Mouse (Mus musculus): Measurements from ENCODE around the gene Amd1.

Amd1 gene

DNA sequence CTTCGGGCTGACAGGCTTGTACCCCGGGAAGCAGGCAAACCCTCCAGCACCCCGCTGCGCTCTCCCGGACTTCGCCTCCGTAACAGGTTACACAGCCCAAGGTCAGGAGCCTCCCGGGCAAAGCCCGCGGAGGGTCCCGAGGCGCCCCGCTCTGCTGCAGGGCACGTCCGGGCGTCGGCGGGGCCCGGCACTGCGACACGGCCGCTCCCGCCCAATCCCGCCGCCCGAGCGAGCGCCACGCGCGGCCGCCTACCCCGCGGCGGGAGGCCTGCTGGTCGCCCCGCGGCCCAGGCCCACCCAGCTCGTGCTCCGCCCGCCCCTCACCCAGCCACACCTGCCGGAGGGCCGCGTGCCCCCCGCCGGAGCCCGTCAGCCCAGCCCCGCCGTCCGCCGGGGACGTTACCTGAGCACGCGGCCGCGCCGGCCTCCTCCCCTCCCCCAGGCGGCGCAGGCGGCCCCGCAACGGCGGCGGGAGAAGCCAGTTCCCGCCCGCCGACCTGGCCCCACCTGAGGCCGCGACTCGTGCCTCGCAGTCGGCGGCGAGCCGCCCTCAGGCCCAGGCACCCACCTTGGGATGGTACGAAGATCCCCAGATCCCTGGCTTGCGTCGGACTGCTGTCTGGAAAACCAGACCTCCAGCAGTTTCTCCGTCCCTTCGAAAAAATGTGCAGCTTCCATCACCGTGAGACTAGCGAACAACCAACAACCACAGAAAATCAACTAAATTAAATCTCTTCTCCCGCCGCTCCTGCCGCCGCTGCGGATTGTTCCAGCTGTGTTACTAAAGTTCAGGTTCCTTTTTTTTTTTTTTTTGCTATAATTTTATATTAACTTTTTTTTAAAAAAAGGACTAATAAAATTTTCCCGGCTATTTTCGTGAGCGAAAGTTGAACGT lies 558 bp downstream of the Amd1 start:
- peak; percentile 72 for DNase-seq (ENCODE audit: low spot score)

DNA sequence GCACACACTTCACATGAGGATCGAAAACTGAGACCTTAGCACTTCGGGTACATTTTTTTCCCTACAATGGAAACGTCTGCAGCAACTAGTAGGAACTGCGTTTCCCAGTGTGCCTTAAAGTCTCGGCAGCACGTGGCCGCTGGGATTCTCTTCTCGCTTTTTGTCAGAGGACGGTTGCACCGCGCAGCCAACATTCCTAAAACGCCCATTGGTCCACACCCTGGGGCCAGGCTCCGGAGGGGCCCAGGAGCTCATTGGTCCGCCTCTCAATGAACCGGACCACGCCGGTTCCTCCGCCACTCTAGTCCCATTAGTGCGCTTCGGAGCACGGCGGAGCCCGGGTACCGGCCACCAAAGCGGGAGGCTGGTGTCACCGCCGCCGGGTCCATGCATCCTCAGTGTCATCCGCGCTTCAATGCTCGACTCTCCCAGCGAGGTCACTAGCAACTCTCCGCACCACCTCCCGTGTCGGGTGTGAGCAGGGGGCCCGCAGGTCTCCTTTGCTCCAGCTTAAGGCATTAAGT lies 1.3 kb downstream of the Amd1 start:
- DNase-seq (ENCODE audit: low spot score), result peak; percentile 95

DNA sequence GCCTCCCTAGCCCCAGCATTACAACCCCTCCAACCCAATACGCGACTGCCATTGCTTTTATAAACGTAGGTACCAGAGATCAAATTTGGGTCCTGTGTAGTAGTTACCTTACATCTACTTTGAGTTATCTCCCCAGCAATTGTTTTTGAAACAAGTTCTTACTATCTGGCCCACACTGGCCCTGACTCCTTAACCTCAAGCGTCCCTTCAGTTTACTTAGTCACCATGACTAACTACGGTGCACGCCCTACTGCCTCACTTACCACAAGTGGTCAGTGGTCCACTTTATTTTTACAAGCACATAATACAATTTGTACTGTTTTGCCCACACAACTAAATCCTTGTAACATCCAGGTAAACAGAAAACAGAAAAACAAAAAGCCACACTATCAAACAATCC lies 9.3 kb downstream of the Amd1 start:
- no peak for DNase-seq (ENCODE audit: low spot score)

GRCm38 (mm10) chr10:40286767-40287166 lies 15.2 kb downstream of the Amd1 start:
- no peak for DNase-seq (ENCODE audit: low spot score)

DNA sequence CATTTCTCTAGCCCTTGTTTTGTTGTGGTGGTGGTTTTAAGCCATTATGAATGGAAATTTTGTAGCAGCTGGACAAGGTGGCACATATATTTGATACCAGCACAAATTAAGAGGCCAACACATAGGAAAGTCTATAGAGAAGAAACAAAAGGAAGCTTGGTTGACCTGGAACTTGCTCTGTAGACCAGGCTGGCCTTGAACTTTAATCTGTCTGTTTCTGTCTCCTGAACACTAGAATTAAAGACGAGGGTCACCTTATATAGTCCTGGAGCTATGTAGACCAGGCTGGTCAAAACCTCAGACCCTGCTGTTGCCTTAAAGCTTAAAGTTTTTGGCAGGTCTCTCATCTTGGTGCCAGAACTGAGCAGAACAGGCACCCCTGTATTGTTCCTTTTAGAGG lies 16.4 kb downstream of the Amd1 start:
- no peak for DNase-seq (ENCODE audit: low spot score)

DNA sequence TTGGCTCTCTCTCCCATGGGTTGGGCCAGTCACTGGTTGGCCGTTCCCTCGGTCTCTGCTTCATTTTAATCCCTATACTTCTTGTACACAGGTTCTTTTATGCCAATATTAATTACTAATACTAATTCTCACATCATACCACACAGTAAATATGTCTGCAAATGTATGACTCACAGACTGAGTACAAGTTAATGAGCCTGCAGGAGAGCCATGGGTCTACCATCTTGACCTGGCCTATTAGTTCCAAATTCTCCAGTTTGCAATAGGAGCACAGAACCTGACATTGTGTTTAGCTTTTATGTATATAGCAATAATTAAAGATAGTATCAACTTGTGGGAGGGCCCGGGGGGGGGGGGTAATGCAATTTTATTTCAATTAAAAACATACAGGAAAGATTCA lies 17.0 kb downstream of the Amd1 start:
- no peak for DNase-seq (ENCODE audit: low spot score)

- no peak for DNase-seq (ENCODE audit: low spot score)
Observed at GRCm38 (mm10) chr10:40284179-40284831, 17.7 kb downstream of the Amd1 start.

DNA sequence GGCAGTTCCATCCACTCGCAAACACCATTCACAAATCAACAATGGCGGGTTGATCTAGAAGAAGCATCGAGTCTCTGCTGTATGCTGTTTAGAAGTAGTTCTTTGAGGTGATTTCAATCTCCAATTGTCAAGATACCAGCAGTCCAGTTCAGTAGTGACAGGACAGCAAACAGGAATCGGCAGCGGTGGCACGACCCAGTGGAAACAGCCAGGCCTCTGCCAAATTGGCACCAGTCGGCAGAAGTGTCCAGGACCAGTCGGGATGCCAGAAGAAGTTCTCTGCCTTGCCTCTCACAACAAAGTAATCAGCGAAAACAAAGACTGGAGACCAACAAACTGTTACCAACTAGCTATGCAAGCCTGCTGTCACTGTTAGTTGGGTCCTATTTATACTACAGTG lies 18.4 kb downstream of the Amd1 start:
- no peak for DNase-seq (ENCODE audit: low spot score)

- DNase-seq (ENCODE audit: low spot score), result no peak
Observed at GRCm38 (mm10) chr10:40281565-40281964, 20.4 kb downstream of the Amd1 start.

- DNase-seq (ENCODE audit: low spot score), result no peak
Observed at GRCm38 (mm10) chr10:40278317-40278716, 23.7 kb downstream of the Amd1 start.

DNA sequence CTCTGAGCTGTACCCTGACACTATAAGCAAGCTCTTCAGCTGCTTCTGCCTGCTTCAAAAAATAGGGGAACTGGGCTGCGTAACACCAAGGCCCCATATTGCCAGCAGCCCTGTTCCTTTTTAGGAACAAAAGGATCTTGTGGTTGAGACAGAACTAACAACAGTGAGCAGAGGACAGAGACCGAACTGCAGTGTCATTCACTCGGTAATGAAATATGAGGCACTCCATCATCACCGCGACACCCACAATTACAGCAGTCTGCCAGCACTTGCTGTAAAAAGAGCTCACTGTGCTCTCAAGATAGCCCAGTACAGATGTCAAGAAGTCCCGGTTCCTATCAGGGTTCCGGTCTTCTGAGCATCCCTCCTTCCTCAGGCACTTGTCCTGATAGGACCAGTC lies 26.0 kb downstream of the Amd1 start:
- DNase-seq (ENCODE audit: low spot score), result no peak

GRCm38 (mm10) chr10:40273938-40274337 lies 28.0 kb downstream of the Amd1 start:
- DNase-seq (ENCODE audit: low spot score), result no peak

DNA sequence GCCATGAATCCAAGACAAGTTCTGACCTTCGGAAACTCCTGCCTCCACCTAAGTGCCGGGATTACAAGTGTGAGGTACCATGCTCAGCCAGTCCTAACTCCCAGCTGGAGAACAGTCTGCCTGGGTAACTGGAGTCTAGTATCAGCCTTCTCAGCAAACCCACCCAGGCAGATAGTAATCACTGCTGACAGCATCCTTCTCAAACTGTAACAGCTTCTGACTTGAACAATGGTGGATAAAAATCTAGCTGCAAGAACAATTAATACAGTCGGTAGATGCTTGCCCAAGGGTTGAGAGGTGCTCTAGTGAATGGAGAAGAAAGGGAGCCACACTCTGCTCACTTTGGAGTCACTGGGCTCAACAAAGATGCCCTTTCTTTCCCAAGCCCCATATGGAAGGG lies 30.8 kb downstream of the Amd1 start:
- DNase-seq (ENCODE audit: low spot score), result no peak

GRCm38 (mm10) chr10:40264920-40265319 lies 37.1 kb downstream of the Amd1 start:
- DNase-seq (ENCODE audit: low spot score), result no peak

DNA sequence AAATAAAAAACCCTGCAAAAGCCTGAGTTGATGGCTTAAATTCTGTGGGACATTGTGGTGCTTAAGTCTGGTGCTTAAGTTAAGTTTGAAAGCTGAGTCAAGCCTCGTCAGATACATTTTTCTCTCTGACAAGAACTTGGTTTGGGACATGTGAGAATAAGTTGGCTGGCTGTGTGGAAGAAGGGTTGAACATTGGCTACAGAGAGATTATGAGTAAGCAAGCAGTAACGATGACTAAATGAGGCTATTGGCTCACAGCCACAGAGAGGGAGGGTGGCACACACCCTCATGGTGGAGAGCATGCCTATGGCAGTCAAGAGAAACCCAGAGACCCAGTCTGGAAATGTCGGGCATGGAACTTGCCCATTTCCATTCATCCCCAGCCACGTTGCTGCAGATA lies 38.3 kb downstream of the Amd1 start:
- no peak for DNase-seq (ENCODE audit: low spot score)

DNA sequence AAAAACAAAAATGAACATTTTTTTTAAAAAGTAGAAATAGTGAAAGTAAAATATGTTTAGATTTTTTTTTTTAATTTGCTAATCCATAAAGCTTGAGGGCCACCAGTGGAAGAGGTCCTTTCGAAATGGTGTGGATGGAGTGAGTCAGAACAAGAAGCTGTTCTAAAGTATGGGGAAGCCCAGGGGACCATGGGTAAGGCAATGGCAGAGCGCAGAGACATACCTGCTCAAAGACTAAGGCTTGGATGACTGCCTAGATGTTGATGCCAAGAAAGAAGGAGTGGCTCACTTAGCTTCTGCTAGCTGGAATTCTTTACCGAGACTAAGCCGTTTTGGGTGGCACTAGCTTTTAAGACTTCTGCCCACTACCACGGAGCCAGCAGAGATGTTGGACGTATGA lies 39.8 kb downstream of the Amd1 start:
- DNase-seq (ENCODE audit: low spot score), result no peak

GRCm38 (mm10) chr10:40260305-40260704 lies 41.7 kb downstream of the Amd1 start:
- no peak for DNase-seq (ENCODE audit: low spot score)

DNA sequence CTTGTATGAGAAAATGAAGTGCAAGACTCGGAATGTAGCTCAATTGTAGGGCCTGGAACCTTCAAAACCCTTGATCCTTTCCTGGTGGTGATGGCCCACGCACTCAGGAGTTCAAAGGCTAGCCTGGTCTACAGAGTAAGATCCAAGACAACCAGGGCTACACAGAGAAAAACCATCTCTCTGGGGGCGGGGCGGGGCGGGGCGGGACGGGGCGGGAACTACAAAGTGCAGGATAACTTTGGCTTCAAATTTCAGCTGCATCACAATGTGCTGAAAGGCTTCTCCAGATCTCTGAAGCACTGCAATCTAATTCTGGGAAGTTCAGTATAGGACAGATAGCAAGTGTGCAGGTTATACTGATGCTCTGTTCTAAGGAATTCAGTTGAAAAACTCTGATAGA lies 42.4 kb downstream of the Amd1 start:
- no peak for DNase-seq (ENCODE audit: low spot score)

GRCm38 (mm10) chr10:40258976-40259375 lies 43.0 kb downstream of the Amd1 start:
- DNase-seq (ENCODE audit: low spot score), result peak; percentile 93

GRCm38 (mm10) chr10:40258401-40258966 lies 43.5 kb downstream of the Amd1 start:
- DNase-seq (ENCODE audit: low spot score), result peak; percentile 99

DNA sequence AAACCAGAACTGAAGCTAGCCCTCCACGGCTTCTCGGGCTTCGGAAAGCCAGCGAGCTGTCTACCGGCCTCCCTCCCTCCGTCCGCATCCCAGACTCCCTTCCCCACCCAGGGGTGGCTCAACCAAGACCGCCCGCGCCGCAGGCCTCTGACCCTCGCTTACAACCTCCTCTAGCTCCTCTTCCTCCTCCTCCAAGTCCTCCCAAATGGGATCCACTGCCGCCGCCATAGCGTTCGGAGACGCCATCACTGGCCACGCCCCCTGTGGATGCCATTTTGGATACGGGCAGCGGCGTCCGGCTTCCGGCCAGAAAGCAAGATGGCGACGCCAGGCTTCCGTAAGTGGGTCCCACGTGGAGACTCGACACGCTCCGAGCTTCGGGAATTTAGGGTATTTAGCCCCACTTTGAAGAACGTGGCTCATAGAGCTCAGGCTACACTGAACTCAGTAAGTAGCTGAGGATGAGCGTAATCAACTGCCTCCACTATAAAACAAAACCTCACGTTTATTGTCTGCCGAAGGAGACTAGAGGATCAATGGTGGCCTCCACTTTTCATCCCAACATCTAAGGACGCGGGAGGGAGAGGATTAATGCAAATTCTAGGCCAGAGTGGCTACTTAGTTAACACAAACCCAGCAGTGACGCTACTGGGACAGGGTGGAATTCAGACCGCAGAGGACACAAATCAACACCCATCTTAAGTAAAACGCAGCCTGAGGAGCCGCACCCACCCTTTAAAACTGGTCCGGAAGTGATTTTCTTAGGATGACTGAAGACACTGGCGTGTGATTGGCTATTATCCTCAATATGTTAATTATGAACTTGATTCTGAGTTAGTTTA lies 44.4 kb downstream of the Amd1 start, which contains the start of gene Gtf3c6:
Gene Gtf3c6 (minus strand): TSS at position 695 of the 842 bp plus-strand sequence.
- peak; percentile 98 for DNase-seq (ENCODE audit: low spot score)

DNA sequence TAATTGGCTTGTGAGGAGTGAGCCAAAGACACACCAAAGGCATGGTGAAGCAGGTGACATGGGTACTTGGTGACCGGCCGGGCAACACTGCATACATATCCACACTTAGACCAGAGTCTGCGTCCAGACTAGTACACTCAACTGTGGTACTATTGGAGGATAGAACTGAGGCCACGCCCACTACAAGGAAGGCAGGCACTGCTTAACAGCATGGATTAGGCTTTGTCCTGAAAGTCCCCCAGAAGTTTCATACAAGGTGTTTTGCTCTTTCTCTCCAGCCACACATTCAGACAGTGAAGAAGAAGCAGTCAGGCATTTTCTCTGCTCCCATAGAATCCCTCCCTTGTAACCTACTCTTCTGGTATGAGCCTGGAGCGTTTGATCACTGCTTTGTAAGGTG lies 45.3 kb downstream of the Amd1 start:
- peak; percentile 80 for DNase-seq (ENCODE audit: low spot score)

All from MN1 (cell line).